Mouse (Mus musculus) erythroblast, adult 5-6 weeks (primary cell): Measurements from ENCODE around the gene Lpp. TPM values are rescaled to one million over a fixed set of nuclear protein-coding genes. Genes with fewer than 3 reads are reported as not detected.

Experiments used
- ATAC-seq: replicated peaks from 2 replicates; pipeline ENCODE4 v1.8.0; 2016; ENCODE audit warnings: moderate number of reproducible peaks, mild to moderate bottlenecking, moderate TSS enrichment, inconsistent platforms; ENCODE audit not compliant: poor library complexity, low FRiP score, severe bottlenecking
- total RNA-seq, 2 experiments: library from RNA; stranded (forward) in 1 of 2; stranded (reverse) in 1 of 2; fragments of 150-400 nt in 1 of 2; fragments of 200-764, 138-1000 nt in 1 of 2; gene quantifications; 2 replicates each; pipeline versions ENCODE4 v1.2.3 to v1.2.4; 2015 to 2017; ENCODE audit warnings: low replicate concordance in 2 of 2

The Lpp gene
- 0.42 and 3.3 TPM in 2 replicates for total RNA-seq (2015; ENCODE audit: low replicate concordance)
- total RNA-seq (2017; ENCODE audit: low replicate concordance): 1.3 and 2.0 TPM in 2 replicates

DNA sequence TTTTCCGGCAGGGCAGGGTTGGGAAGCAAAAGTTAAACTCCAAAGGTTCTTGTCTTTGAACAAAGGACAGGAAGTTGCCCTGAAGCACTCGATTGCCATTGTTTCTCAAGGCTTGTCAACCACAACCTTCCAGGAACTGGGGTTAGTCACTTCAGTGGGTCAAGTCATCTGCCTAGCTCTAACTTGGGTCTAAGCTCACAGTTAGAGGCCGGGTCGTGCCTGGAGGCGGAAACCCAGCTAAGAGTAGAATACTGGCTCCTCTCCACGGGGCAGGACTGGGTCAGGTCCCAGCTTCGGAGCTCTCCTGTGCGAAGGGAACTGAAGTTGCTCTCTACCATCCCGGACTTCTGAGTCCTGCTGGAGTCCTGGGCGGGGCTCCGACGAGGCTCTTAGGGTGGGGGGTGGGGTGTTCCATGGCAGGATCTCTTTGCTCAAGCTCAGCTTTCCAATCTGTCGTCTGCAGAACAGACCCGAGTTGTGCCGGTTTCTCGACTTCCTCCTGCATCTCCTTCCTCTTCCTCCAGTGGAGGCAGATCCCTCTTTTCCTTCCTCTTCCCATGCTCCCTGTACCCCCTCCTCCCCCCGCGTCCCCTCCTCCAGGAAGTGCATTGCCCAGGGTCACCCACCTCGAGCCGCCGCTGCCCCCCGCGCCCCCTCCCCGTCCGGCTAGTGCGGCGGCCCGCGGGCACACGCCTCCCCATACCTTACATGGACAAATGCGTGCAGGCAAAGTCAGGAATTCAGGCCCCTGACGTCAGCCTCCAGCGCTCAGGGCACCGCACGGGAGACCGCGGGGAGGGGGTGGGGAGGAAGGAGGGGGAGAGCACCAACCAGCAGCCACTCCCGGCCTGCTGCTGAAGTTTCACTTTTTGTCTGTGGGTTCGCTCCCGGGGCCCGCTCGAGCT is at the start of gene Lpp:
TSS of gene Lpp (plus strand) at position 857 of the 905 bp plus-strand sequence.
- ATAC-seq: no peak

DNA sequence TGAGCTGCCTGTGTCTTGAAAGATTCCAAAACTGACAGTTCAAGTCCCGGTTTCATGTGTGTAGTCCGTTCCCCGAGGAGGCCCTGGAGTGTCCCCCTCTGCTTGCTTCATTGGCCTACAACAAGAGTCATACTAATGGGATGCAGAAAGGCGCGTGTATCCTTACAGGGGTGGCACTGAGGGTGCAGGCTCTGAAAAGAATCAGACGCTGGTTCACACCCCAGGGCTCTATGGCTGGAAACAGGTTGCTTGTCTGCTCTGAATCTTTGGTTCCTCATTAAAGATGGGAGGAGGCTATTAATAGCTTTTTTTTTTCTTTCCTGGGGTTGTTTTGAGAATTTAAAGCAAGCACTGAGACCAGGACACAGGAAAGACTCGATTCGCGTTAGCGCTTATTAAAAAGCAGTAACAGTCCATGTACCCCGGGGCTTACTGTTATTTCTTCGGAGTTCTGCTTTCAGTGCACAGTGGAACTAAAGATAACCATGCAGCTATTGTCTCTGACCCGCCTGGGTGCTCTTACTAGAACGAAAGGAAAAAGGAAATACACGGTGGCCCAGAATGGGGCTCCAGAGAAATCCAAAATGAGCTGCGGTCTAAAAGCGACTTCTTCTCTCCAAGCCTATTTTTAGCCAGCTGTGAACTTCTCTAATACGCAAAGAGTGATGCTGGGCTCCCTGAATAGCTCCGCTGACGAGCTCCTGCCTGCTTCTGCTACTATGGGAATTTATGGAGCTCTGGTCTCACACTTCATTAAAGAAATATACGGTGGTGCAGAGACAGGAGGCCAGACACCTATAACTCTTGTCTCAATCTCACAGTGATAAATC is 45.5 kb upstream of the Lpp start:
- no peak for ATAC-seq

DNA sequence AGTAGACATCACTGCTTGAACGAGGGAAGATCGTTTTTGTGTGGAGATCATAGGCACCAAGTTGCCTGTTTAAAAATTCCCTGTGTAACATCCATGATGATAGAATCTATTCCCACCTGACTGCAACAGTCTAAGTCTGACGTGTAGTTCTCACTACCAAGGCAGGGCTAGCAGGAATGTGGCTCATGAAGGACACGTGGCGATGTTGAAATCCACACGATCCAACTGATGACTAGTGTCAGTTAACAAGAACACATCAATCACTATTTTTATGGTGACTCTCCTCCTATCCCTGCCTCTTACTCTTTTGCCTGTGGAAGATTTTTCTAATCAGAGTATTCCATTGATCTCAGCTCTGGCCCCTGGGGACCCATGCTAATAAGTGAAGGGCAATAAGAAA is 43.0 kb upstream of the Lpp start:
- ATAC-seq: no peak

DNA sequence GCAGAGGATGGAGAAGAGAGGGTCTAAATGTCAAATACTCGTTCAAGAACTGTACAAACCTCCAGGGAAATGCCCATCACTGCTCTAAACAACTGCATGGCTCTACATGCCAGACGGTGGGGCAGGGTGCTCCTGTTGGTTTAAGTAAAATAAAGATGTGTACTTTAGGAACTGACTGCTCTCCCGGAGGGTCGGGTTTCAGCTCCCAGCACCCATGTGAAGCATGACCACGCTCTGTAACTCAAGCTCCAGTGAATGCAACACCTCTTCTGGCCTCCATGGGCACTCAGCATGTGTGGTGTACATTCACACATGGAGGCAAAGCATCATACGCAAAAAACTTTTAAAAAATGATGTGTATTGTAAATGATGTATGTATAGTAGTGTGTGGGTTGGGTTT is 42.6 kb upstream of the Lpp start:
- ATAC-seq: no peak

DNA sequence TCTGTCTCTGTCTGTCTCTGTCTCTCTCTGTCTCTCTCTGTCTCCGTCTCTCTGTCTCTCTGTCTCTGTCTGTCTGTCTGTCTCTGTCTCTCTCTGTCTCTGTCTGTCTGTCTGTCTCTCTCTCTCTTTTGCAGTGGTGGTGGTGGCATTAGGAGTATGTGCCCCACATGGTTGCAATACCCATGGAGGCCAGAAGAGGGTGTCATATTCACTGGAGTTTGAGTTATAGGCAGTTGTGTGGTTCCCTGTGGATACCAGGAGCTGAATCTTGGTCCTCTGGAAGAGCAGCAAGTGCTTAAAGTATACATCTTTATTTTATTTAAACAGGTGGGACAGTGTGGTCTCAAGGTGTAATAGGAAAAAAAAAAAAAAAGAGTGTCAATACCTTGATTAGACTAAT is 41.5 kb upstream of the Lpp start:
- no peak for ATAC-seq

DNA sequence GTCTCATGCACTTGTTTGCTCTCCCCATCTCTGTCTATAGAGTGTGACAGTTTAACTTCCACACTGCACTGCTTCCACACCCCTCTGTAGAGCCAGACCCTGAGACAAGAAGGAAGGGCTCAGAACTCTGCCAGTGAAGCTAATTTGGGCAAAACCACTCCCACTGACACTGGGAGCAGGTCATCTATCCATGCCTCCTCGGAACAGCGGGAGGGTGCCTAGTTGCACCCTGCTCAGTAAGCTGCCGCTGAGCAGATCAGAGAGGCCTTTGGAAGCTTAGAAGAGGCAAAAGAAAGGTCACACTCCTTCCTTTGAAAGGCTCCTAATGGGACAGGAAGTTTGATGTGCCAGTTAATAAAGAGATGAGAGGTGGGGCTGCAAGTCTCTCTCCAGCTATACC is 39.5 kb upstream of the Lpp start:
- ATAC-seq: no peak

DNA sequence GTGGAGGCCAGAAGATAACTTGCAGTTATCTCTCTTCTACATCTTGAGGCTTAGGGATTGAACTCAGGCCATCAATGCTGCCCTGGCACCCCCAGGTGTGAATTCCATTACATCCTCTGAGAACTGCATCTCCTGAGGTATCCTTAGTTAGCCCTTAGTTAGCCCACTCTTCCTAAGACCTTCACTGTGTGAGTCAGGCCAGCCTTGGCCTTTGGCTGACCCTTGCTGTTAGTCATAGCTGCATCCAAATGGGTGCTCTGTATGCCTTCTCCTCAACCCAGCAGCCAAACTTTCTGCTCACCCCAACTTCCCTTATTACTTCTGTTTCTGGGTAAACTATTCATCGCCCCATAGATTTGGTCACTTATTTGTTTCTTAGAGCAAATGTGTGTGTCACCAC is 31.6 kb upstream of the Lpp start:
- no peak for ATAC-seq

DNA sequence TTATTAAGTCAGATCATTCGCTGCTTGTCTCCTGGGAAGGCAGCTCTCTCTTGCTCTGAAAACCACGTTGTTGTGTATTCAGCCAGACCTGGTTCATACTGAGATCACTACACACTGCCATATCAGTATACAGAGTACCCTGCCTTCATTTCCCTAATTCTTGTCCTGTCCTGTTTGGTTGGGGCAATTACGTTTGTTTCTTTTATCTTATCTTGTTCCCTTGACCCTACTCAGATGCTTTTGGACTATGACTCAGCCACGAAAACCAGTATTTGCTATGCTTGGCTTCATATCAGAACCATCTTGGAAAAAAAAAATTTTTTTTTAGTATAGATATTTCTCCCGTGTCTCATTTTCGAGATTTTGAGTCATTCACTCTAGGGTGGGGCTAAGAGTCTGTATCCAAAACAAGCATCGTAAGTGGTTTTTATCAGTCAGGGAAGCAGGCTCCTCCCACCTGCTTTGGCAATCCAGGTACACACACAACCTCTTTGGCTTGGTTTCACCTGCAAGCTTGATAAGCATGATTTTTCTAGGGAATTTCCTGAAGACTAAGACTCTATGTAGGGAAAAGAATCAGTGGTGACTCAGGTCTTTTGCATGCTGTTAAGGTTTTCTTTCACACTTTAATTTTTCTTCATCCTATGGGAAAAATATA is 29.1 kb upstream of the Lpp start:
- no peak for ATAC-seq

DNA sequence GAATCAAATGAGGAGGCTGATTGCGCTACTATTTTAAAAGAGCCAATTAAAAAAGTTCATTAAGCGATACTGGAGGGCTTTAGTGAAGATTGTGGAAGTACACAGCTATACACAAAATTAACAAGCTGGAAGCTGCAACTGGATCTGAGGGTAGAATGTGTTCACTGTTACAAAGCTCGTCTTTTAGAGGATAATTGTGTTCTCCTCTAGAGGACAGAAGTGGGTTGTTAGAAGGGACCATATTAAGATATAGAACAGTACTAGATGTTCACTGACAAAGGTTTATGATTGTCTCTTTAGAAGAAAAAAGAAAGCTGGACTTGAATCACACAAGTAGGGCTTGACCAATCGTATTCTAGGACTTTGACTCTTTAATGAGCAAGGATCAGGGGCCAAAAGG is 27.4 kb upstream of the Lpp start:
- ATAC-seq: no peak

DNA sequence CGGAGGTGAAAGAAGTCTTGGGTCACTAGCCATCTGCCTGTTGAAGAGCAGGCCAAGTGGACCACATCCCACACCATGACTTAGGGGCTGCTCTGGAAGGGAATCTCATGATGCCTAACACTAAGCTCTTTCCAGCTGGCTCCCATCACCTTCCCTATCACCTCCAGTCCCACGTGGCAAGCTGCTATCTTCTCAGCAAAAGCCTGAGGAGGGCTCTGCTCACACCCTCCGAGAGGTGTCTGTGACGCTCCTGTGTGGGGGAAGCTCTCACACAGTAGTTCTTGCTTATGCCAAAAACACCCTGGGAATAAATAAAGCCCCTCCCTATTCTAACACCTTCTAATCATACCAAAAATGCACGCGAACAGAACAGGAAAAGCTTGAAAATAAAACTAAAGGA is 26.2 kb upstream of the Lpp start:
- no peak for ATAC-seq

DNA sequence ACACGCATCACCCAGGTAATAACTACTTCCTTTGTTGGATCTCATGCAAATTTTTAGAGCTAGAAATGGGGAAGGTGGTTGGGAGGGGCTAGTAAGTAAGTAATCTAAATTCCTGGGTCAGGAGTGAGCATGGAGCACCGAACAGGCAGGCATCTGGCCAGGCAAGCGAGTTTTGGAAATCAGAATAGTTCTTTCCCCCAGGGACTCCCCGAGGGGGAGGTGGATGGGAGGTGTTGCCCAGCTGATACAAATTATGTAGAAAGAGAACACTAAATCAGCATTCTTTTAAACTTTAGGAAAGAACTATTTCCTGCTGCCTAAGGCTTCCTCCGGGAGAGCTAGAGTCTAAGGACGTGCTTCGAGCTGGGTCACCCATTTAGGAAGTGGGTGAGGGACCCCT is 25.8 kb upstream of the Lpp start:
- ATAC-seq: no peak

DNA sequence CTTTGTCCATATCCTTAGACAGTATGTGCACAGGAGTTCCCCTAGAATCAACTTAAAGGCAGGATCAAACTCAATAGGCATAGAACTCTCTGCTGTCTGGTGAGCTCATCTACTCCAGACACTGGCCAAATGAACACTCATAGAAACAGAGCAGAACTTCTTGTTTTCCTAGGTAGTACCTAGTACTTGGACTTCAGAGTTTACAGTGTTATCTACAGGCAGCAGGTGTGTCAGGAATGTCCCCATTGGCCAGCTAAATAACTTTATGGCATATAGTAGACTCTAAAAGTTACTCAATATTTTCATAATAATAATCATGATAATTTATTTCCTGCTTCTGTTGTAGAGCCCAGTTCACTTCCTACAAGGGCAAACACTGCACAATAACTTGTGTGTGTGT is 16.8 kb upstream of the Lpp start:
- no peak for ATAC-seq

DNA sequence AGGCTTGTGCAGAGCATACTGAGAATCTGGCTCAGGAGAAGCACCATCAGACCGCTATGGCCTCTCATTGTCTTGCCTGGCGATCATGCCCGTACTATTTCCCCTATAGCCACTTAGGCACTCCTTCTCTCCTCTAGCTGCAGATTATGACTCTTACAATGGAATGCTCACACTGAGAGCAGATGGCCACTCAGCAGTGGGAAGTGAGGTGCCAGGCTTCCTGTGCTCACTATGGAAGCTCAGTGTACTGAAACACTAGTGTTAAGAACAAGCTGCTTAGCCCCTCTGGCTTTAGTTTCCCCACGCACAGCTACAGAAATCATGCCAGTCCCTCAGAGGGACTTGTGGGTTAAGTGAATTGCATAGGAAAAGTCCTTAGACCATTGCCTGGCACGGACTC is 2.7 kb upstream of the Lpp start:
- ATAC-seq: no peak

DNA sequence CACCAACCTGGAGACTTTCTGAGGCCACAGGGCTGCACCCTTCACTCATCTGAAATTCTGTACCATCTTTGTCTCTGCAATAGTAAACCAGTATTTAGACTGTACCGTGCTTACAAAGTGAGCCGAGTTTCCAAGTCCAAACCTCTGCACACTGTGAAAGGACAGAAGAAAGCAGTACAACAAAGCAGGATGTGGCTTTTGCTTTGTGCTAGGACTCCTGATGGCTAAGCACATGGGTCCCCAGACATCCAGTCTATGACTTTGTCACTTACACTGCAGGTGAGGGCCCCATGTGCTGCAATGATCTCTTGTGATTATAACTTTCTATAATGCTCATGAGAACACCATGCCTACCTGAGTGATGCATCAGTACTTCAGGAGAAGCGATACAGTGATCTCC is 2.2 kb upstream of the Lpp start:
- ATAC-seq: no peak

DNA sequence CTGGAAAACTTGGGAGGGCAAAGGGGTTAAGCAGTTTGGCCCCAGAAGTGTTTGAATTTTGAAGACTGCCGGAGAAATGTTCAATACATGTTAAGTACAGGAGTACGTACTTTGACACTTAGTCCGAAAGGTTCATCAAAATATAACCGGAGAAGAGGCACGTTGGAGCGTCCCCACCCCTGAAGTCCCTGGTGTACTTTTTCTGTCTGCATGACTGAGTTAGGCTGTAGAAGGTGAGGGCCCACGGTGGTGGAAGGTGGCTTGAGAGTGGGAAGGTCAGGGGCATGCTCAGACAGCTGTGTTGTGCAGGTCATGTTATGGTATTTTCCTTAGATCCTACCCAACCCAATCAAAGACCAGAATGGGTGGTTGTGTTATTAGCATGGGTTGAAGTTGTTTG is 1.4 kb upstream of the Lpp start:
- ATAC-seq: no peak

DNA sequence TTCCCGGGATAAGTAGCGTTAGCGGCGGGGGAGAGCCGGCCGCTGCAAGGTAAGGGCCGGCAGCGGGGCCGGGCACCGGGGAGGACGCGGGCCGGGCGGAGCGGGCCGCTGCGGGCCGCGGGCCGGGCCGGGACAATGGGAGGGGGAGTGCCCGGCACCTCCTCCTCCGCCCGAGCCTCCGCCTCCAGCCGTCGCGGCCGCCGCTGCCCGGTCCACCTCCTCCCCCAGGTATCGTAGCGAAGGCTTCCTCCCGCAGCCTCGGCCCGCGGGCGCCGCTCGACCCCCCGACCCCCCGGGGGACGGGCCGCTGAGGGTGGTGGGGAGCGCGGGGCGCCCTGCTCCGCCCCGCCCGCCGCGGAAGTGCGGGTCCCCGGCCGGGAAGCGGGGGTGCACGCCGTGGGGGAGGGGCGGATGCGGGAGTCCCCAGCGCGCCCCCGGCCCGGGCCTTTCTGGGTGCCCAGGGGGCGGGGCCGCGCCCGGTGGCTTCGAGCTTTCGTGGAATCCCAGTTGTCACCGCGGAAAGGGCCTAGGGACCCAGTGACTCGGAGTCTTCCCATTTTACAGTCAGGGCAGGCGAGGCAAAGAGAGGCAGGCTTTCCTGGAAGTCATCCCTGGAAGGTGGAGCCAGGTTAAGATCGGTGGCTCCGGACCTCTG is 376 bp downstream of the Lpp start:
- no peak for ATAC-seq

DNA sequence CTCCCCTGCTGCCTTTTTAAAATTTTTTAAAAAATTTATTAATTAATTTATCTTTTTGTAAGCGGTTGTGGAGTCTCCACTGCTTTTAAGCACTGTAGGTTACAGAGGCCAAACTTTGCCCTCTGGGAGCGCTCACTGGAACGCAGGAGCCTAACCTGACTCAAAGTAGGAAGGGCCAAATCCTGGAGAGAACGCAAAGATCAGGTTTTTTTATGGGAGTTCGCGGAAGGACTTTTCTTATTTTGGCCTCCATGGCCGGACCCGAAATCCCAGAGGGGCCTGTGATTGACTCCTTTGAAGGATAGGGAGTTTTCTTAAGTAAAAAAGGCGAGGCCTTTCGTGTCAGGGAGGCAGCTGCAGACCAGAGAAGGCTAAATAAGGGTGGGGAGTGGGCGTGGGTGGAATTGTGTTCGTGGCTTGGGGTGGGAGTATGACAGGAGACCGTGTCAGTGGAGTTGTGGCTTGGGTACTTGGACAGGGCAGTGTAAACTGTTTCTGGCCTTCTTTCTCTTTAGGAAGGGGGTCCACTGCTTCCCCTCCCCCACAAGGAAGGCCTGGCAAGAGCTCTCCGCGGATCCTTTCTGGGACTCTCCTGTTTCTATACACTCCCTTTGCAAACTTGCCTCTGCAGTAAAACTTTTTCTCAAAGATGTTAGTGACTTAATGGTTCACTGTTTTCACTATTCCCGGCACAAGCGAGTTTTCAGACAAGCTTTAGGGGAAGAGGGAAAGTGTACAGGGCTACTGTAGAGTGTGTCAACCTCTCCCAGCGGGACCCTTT is 1.1 kb downstream of the Lpp start:
- no peak for ATAC-seq

DNA sequence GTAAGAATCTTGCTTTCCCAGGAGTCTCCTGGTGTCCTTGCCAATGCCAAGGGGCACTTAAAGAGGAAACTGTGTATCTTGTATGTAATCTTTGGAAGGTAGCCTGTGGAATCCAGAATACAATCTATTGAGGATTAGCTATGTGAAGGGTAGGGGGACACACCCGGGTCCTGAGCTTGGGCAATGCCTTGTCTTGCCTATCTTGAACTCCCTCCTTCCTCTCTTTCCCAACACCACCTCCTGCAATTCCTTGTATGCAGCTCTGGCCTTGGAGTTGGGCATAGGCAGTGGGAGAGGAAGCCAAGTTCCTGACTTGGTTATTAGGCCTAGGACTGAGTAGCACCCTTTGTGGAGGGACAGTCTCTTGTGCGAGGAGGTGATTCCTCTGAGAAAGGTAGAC is 1.8 kb downstream of the Lpp start:
- no peak for ATAC-seq

DNA sequence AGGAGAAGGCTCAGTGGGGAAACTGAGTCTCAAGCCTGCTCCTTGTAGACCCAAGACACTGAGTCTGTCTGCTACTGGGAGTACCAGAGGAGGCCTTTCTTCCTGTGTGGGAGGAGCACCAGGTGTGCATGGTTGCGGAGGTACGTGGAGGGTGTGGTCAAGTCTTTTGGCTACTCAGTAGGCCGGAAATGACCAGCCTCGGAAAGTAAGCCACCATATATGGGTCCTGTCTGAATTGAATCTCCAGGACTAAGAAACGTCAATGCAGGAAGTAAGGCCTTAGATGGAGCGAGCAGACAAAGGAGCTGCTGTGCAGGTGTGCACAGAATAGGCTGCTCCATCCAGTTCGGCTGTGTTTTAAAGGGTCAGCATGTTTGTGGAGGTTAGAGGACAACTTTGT is 3.2 kb downstream of the Lpp start:
- no peak for ATAC-seq
